Mouse (Mus musculus): ENCODE measurements around the gene Spata6. TPM values are rescaled to one million over a fixed set of nuclear protein-coding genes. Genes with fewer than 3 reads are reported as not detected.

The Spata6 gene
- polyA plus RNA-seq, 1 experiment = 6.5 TPM

DNA sequence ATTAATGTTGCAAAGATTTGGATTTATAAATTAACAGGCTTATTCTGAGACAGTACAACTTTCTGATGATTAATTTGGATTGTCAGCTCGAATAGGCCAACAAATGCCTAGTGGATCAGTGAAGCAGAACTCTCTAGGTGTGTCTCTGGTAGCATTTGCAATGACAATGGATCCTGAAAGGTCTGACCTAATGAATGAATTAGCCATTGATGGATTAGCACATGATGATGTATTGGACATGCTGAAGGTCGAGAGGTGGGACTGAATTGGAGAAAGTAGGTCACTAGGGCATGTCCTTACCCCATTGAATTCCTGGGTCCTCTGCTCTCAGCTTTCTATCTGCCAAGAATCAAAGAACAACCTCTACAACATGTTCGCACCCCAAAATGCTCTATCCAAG is 37.0 kb upstream of the Spata6 start:
- Histone ChIP-seq H3K4me3 (ENCODE audit: insufficient read depth, poor library complexity, severe bottlenecking) (no peak overlapping the region), H3K79me3 (ENCODE audit: low read depth) (no peaks in the 10 kb centered on the region), H3K36me3 (ENCODE audit: control insufficient read depth, insufficient read depth) (no peaks in the 10 kb centered on the region), H3K79me2 (ENCODE audit: control insufficient read depth, insufficient read depth) (no peaks in the 10 kb centered on the region), H3K27me3 (ENCODE audit: control insufficient read depth, insufficient read depth, insufficient read length) (no peaks in the 10 kb centered on the region), H3ac (ENCODE audit: control insufficient read depth, insufficient read length, low read depth) (no peak overlapping the region)
- TF ChIP-seq MAX (IDR thresholded peaks at IDR 0.05) (no peak), MYOG (IDR thresholded peaks at IDR 0.05; ENCODE audit: control insufficient read depth, extremely low read depth, insufficient read length) (no peak), CTCF (IDR thresholded peaks at IDR 0.05; ENCODE audit: control insufficient read depth, insufficient read depth, insufficient read length) (no peak), CEBPB (IDR thresholded peaks at IDR 0.05; ENCODE audit: low read depth) (no peak), MYOD1 (IDR thresholded peaks at IDR 0.05; ENCODE audit: control insufficient read depth, insufficient read length, low read depth) (no peak), USF1 (IDR thresholded peaks at IDR 0.05; ENCODE audit: low read depth) (no peak), FOSL1 (IDR thresholded peaks at IDR 0.05; ENCODE audit: insufficient read depth, low read length, poor library complexity, severe bottlenecking) (no peak)

DNA sequence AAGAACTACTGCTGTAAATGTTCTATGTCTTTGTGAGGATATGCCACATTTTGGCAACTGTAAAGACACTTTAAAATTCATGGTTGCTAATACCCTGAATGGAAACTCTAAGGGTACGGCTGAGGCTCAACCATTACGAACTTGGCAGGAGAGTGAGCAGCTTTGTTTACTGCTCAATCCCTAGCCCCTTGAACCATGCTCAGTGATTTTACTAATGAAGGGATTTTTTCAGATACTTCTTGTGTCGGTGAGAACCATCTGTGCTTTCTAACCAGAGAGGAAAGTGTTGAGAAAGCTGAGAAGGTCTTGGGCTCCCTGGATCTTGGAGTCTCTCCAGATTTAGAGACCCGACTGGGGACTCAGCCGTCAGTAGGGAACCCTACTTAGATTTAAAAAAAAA is 35.9 kb upstream of the Spata6 start:
- TF ChIP-seq CTCF (IDR thresholded peaks at IDR 0.05; ENCODE audit: control insufficient read depth, insufficient read depth, insufficient read length) = no peak
- no peak for TF ChIP-seq USF1 (IDR thresholded peaks at IDR 0.05; ENCODE audit: low read depth)
- no peak for TF ChIP-seq MYOD1 (IDR thresholded peaks at IDR 0.05; ENCODE audit: control insufficient read depth, insufficient read length, low read depth)
- TF ChIP-seq CEBPB (IDR thresholded peaks at IDR 0.05; ENCODE audit: low read depth) = no peak
- TF ChIP-seq MAX (IDR thresholded peaks at IDR 0.05) = no peak
- TF ChIP-seq FOSL1 (IDR thresholded peaks at IDR 0.05; ENCODE audit: insufficient read depth, low read length, poor library complexity, severe bottlenecking) = no peak
- TF ChIP-seq MYOG (IDR thresholded peaks at IDR 0.05; ENCODE audit: control insufficient read depth, extremely low read depth, insufficient read length) = no peak
- Histone ChIP-seq H3K4me3 (ENCODE audit: insufficient read depth, poor library complexity, severe bottlenecking) (no peak overlapping the region), H3K27me3 (ENCODE audit: control insufficient read depth, insufficient read depth, insufficient read length) (no peaks in the 10 kb centered on the region), H3K79me2 (ENCODE audit: control insufficient read depth, insufficient read depth) (no peaks in the 10 kb centered on the region), H3K36me3 (ENCODE audit: control insufficient read depth, insufficient read depth) (no peaks in the 10 kb centered on the region), H3K79me3 (ENCODE audit: low read depth) (no peaks in the 10 kb centered on the region), H3ac (ENCODE audit: control insufficient read depth, insufficient read length, low read depth) (no peak overlapping the region)

DNA sequence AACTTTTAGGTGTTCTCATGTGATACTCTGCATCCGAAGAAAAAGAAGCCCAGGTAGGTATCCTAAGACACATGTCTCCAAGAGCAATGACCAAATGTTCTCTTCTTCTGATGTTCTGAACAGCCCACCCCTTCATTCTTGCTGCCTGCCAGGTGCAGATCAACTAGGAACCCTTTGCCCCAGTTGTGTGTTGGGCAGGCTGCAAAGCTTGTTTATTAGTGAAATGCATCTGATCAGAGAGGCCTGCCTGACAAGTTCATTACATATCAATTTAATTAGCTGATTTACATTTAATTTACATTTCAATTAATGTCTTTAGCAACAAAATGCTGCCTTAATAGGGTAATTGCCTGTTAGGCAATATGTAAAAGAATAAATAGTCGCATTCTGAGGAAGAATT is 33.8 kb upstream of the Spata6 start:
- Histone ChIP-seq H3K27me3 (ENCODE audit: control insufficient read depth, insufficient read depth, insufficient read length) (no peaks in the 10 kb centered on the region), H3K79me2 (ENCODE audit: control insufficient read depth, insufficient read depth) (no peaks in the 10 kb centered on the region), H3K36me3 (ENCODE audit: control insufficient read depth, insufficient read depth) (no peaks in the 10 kb centered on the region), H3K79me3 (ENCODE audit: low read depth) (no peaks in the 10 kb centered on the region), H3ac (ENCODE audit: control insufficient read depth, insufficient read length, low read depth) (no peak overlapping the region), H3K4me3 (ENCODE audit: insufficient read depth, poor library complexity, severe bottlenecking) (no peak overlapping the region)
- TF ChIP-seq MAX (IDR thresholded peaks at IDR 0.05) = no peak
- no peak for TF ChIP-seq CEBPB (IDR thresholded peaks at IDR 0.05; ENCODE audit: low read depth)
- no peak for TF ChIP-seq MYOD1 (IDR thresholded peaks at IDR 0.05; ENCODE audit: control insufficient read depth, insufficient read length, low read depth)
- no peak for TF ChIP-seq CTCF (IDR thresholded peaks at IDR 0.05; ENCODE audit: control insufficient read depth, insufficient read depth, insufficient read length)
- TF ChIP-seq MYOG (IDR thresholded peaks at IDR 0.05; ENCODE audit: control insufficient read depth, extremely low read depth, insufficient read length) = no peak
- TF ChIP-seq USF1 (IDR thresholded peaks at IDR 0.05; ENCODE audit: low read depth) = no peak
- TF ChIP-seq FOSL1 (IDR thresholded peaks at IDR 0.05; ENCODE audit: insufficient read depth, low read length, poor library complexity, severe bottlenecking) = no peak

DNA sequence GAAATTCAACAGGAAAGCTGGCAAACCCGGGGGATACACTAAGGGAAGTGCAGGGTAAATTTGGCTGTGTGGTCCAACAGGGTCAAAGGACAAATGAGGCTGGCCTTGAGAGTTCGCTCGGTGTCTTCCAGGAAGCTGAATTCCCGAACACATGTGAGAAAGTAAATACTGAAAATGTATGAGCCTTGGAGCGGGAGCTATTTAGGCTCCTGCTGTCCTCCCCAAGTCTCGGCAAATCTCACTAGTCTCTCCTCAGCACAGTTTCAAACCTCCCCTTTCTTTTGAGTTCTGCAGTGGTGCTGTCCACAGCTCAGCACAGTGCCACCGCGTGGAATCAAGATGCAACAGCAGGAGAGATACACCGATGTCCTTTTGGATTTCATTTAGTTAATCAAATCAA is 32.8 kb upstream of the Spata6 start:
- H3K36me3 ChIP-seq (ENCODE audit: control insufficient read depth, insufficient read depth) = no peaks in the 10 kb centered on the region
- H3K27me3 ChIP-seq (ENCODE audit: control insufficient read depth, insufficient read depth, insufficient read length) = no peaks in the 10 kb centered on the region
- H3K79me2 ChIP-seq (ENCODE audit: control insufficient read depth, insufficient read depth) = no peaks in the 10 kb centered on the region
- no peaks in the 10 kb centered on the region for H3K79me3 ChIP-seq (ENCODE audit: low read depth)
- TF ChIP-seq MYOD1 (IDR thresholded peaks at IDR 0.05; ENCODE audit: control insufficient read depth, insufficient read length, low read depth) = no peak
- peak; percentile 55 for TF ChIP-seq CTCF (IDR thresholded peaks at IDR 0.05; ENCODE audit: control insufficient read depth, insufficient read depth, insufficient read length)
- H3ac ChIP-seq (ENCODE audit: control insufficient read depth, insufficient read length, low read depth) = no peak overlapping the region
- H3K4me3 ChIP-seq (ENCODE audit: insufficient read depth, poor library complexity, severe bottlenecking) = no peak overlapping the region

DNA sequence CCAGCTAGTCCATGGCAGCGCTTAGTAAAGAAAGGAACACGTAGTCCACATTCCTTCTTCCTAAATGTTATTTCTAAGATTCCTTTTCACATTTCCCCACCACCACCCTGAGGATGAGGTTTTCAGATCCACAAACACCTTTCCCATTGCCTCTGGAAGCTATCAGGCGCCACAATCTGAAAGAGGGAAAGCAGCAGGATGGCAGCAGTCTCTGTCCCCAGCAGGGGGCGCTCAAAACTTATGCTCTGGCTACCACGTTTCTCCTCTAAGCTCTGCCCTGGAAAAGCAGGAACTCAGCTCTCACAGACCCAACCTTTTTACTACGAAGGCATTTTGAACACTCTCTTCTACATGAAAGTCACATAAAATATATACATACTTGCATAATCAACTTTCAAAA is 32.2 kb upstream of the Spata6 start:
- no peak for TF ChIP-seq MYOD1 (IDR thresholded peaks at IDR 0.05; ENCODE audit: control insufficient read depth, insufficient read length, low read depth)
- TF ChIP-seq CTCF (IDR thresholded peaks at IDR 0.05; ENCODE audit: control insufficient read depth, insufficient read depth, insufficient read length) = peak; percentile 69
- no peaks in the 10 kb centered on the region for H3K36me3 ChIP-seq (ENCODE audit: control insufficient read depth, insufficient read depth)
- no peaks in the 10 kb centered on the region for H3K79me2 ChIP-seq (ENCODE audit: control insufficient read depth, insufficient read depth)
- H3K4me3 ChIP-seq (ENCODE audit: insufficient read depth, poor library complexity, severe bottlenecking) = no peak overlapping the region
- H3K27me3 ChIP-seq (ENCODE audit: control insufficient read depth, insufficient read depth, insufficient read length) = no peaks in the 10 kb centered on the region
- H3ac ChIP-seq (ENCODE audit: control insufficient read depth, insufficient read length, low read depth) = no peak overlapping the region
- H3K79me3 ChIP-seq (ENCODE audit: low read depth) = no peaks in the 10 kb centered on the region

DNA sequence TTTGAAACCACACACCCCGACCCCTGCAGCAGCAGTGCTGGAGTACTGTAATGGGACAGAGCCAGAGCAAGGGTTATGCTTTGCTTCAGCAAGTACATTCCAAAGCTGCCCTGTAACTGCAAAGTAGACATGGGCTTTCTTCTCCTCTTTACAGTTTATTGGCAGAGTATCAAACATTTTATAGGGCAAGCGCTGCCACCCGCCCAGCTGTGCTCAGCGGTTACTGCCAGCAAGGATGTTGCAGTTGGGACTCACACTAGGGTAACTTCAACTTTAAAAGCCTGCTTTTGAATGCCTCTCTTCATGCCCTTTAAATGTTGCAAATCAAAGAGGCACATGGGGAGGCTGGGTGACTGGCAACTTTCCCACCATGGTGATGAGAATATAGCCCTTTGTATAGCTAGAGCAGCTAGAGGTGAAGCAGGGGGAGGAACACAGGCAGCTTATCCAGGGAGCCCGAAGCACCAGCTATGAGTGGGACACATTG is 28.7 kb upstream of the Spata6 start:
- TF ChIP-seq CTCF (IDR thresholded peaks at IDR 0.05; ENCODE audit: control insufficient read depth, insufficient read depth, insufficient read length) (no peak), FOSL1 (IDR thresholded peaks at IDR 0.05; ENCODE audit: insufficient read depth, low read length, poor library complexity, severe bottlenecking) (no peak), MYOG (IDR thresholded peaks at IDR 0.05; ENCODE audit: control insufficient read depth, extremely low read depth, insufficient read length) (no peak), USF1 (IDR thresholded peaks at IDR 0.05; ENCODE audit: low read depth) (no peak), MYOD1 (IDR thresholded peaks at IDR 0.05; ENCODE audit: control insufficient read depth, insufficient read length, low read depth) (no peak), MAX (IDR thresholded peaks at IDR 0.05) (no peak), CEBPB (IDR thresholded peaks at IDR 0.05; ENCODE audit: low read depth) (no peak)
- Histone ChIP-seq H3K79me3 (ENCODE audit: low read depth) (no peaks in the 10 kb centered on the region), H3K27me3 (ENCODE audit: control insufficient read depth, insufficient read depth, insufficient read length) (no peaks in the 10 kb centered on the region), H3K36me3 (ENCODE audit: control insufficient read depth, insufficient read depth) (no peaks in the 10 kb centered on the region), H3K79me2 (ENCODE audit: control insufficient read depth, insufficient read depth) (no peaks in the 10 kb centered on the region), H3ac (ENCODE audit: control insufficient read depth, insufficient read length, low read depth) (no peak overlapping the region), H3K4me3 (ENCODE audit: insufficient read depth, poor library complexity, severe bottlenecking) (no peak overlapping the region)
